Mouse (Mus musculus) retina, postnatal 1 day (tissue): Measurements from ENCODE around the gene Acsm1.
"Not testable (repeated sequence)": the region's sequence is repeated elsewhere in the genome, so short reads cannot be mapped to it uniquely, and the experiment has no call there.

Experiments
- DNase-seq: peaks from one replicate; pipeline ENCODE4 v3.0.0-alpha.2; 2012

The Acsm1 gene

GRCm38 (mm10) chr7:119606664-119607076 is at the start of gene Acsm1:
Gene Acsm1 (plus strand): TSS chr7:119607026.
- no peak for DNase-seq

GRCm38 (mm10) chr7:119559789-119560451 is 46.9 kb upstream of the Acsm1 start:
- no peak for DNase-seq

- DNase-seq, result no peak
Observed at GRCm38 (mm10) chr7:119560452-119560835, 46.4 kb upstream of the Acsm1 start.

GRCm38 (mm10) chr7:119561441-119561840 is 45.4 kb upstream of the Acsm1 start:
- DNase-seq, result no peak

- DNase-seq, result not testable (repeated sequence)
Observed at GRCm38 (mm10) chr7:119562476-119562875, 44.4 kb upstream of the Acsm1 start.

- no peak for DNase-seq
Observed at GRCm38 (mm10) chr7:119594530-119595107, 12.2 kb upstream of the Acsm1 start.

GRCm38 (mm10) chr7:119595306-119595705 is 11.5 kb upstream of the Acsm1 start:
- DNase-seq, result no peak

- DNase-seq, result no peak
Observed at GRCm38 (mm10) chr7:119596536-119596935, 10.3 kb upstream of the Acsm1 start.

GRCm38 (mm10) chr7:119601195-119601953 is 5.5 kb upstream of the Acsm1 start:
- DNase-seq, result no peak

GRCm38 (mm10) chr7:119601954-119602317 is 4.9 kb upstream of the Acsm1 start:
- DNase-seq, result no peak

- no peak for DNase-seq
Observed at GRCm38 (mm10) chr7:119604903-119605483, 1.8 kb upstream of the Acsm1 start.

- DNase-seq, result no peak
Observed at GRCm38 (mm10) chr7:119605926-119606663, 731 bp upstream of the Acsm1 start.

- DNase-seq, result no peak
Observed at GRCm38 (mm10) chr7:119607796-119608515, 1.1 kb downstream of the Acsm1 start.

- DNase-seq, result no peak
Observed at GRCm38 (mm10) chr7:119616531-119616930, 9.7 kb downstream of the Acsm1 start.

GRCm38 (mm10) chr7:119617593-119617992 is 10.8 kb downstream of the Acsm1 start:
- no peak for DNase-seq

- DNase-seq, result no peak
Observed at GRCm38 (mm10) chr7:119618209-119618935, 11.5 kb downstream of the Acsm1 start.

- DNase-seq, result no peak
Observed at GRCm38 (mm10) chr7:119620157-119620556, 13.3 kb downstream of the Acsm1 start.

GRCm38 (mm10) chr7:119638773-119639172 is 31.9 kb downstream of the Acsm1 start:
- no peak for DNase-seq

- no peak for DNase-seq
Observed at GRCm38 (mm10) chr7:119642307-119642706, 35.5 kb downstream of the Acsm1 start.

GRCm38 (mm10) chr7:119667893-119668292 is 61.1 kb downstream of the Acsm1 start:
- no peak for DNase-seq

GRCm38 (mm10) chr7:119670395-119670794 is 63.6 kb downstream of the Acsm1 start:
- no peak for DNase-seq

GRCm38 (mm10) chr7:119670925-119671324 is 64.1 kb downstream of the Acsm1 start:
- peak; percentile 50 for DNase-seq
